Mouse (Mus musculus) liver, embryonic 16.5 days (tissue): ENCODE results near the gene Tmem140. TPM values are rescaled to one million over a fixed set of nuclear protein-coding genes. Genes with fewer than 3 reads are reported as not detected.

ENCODE experiments used
- ATAC-seq: fragments of 200-750 bp; cut with Nextera tagmentation; 2 replicates; pipeline ENCODE4 v1.8.0; 2017; ENCODE audit warnings: low read depth, mild to moderate bottlenecking, moderate number of reproducible peaks, moderate library complexity
- H3K27ac ChIP-seq: fragments of 300-500 bp; sonication (generic); 2 replicates; pipeline ENCODE4 v1.5.1; 2014; ENCODE audit warnings: mild to moderate bottlenecking, low read length
- H3K27me3 ChIP-seq: fragments of 300-500 bp; sonication (generic); 2 replicates; pipeline ENCODE4 v1.6.1; 2014; ENCODE audit warnings: low read depth, low read length, mixed read lengths; ENCODE audit not compliant: control insufficient read depth, insufficient read depth
- H3K36me3 ChIP-seq: fragments of 300-500 bp; sonication (generic); 2 replicates; pipeline ENCODE4 v1.6.1; 2014; ENCODE audit warnings: mild to moderate bottlenecking; ENCODE audit not compliant: control insufficient read depth, insufficient read depth
- H3K4me1 ChIP-seq: fragments of 300-500 bp; sonication (generic); 2 replicates; pipeline ENCODE4 v1.6.1; 2014; ENCODE audit warnings: low read depth, low read length, mixed read lengths; ENCODE audit not compliant: control insufficient read depth
- H3K4me2 ChIP-seq: fragments of 300-500 bp; sonication (generic); 2 replicates; pipeline ENCODE4 v1.6.1; 2014; ENCODE audit warnings: low read depth, low read length, mixed read lengths
- H3K4me3 ChIP-seq: fragments of 300-500 bp; sonication (generic); 2 replicates; pipeline ENCODE4 v1.5.1; 2014; ENCODE audit warnings: low read depth, mild to moderate bottlenecking, low read length
- H3K9ac ChIP-seq: fragments of 300-500 bp; sonication (generic); 2 replicates; pipeline ENCODE4 v1.6.1; 2014; ENCODE audit warnings: low read depth, low read length
- H3K9me3 ChIP-seq: fragments of 300-500 bp; sonication (generic); replicated peaks from 2 replicates; pipeline ENCODE4 v1.6.1; 2016; ENCODE audit warnings: low read length; ENCODE audit not compliant: control insufficient read depth
- WGBS: fragments of 180-500 bp; shearing (Covaris S2); extraction: QIAGEN DNeasy Blood & Tissue Kit; methylation state at CpG from one replicate; pipeline ENCODE4 v1.1.7; 2014; ENCODE audit not compliant: insufficient replicate concordance; 5-methylcytosine and 5-hydroxymethylcytosine counted together
- polyA plus RNA-seq: library from polyadenylated mRNA; unstranded; fragments of >200 nt; fragmentation: Nextera tagmentation; extraction: Ambion mirVana; gene quantifications from 2 replicates; pipeline ENCODE4 v1.2.1, GENCODE M21; 2015

Tmem140 gene
- polyA plus RNA-seq, 1 experiment from 2014 or later: 10.0 TPM

- H3K4me3 ChIP-seq: no peak overlapping the region
- ATAC-seq: no peak
- no peak overlapping the region for H3K9ac ChIP-seq
- peaks cover 35% of the 10 kb centered on the region for H3K36me3 ChIP-seq
- H3K9me3 ChIP-seq: no peaks in the 10 kb centered on the region
- peaks cover 35% of the 10 kb centered on the region for H3K4me1 ChIP-seq
- 63% methylated on average over 5 of the region's 5 CpGs for WGBS
- H3K27me3 ChIP-seq: no peaks in the 10 kb centered on the region
- H3K27ac ChIP-seq: no peak overlapping the region
- H3K4me2 ChIP-seq: no peak overlapping the region
Measured at GRCm38 (mm10) chr6:34903441-34903840, 40.5 kb downstream of the Tmem140 start.

GRCm38 (mm10) chr6:34903851-34904250 lies 40.9 kb downstream of the Tmem140 start:
- H3K27me3 ChIP-seq: no peaks in the 10 kb centered on the region
- no peak overlapping the region for H3K9ac ChIP-seq
- WGBS: 80% methylated on average over 10 of the region's 10 CpGs
- no peak overlapping the region for H3K4me3 ChIP-seq
- no peaks in the 10 kb centered on the region for H3K9me3 ChIP-seq
- H3K36me3 ChIP-seq: peaks cover 35% of the 10 kb centered on the region
- peaks cover 39% of the 10 kb centered on the region for H3K4me1 ChIP-seq
- no peak for ATAC-seq
- H3K4me2 ChIP-seq: no peak overlapping the region
- no peak overlapping the region for H3K27ac ChIP-seq

- Histone ChIP-seq H3K27me3 (no peaks in the 10 kb centered on the region), H3K9me3 (no peaks in the 10 kb centered on the region), H3K27ac (no peak overlapping the region), H3K4me3 (no peak overlapping the region), H3K4me1 (peaks cover 41% of the 10 kb centered on the region), H3K9ac (no peak overlapping the region), H3K36me3 (peaks cover 30% of the 10 kb centered on the region), H3K4me2 (no peak overlapping the region)
- ATAC-seq: no peak
- 84% methylated on average over 6 of the region's 6 CpGs for WGBS
Measured at GRCm38 (mm10) chr6:34904361-34904760, 41.4 kb downstream of the Tmem140 start.

GRCm38 (mm10) chr6:34906125-34906524 lies 43.2 kb downstream of the Tmem140 start:
- H3K4me1 ChIP-seq: peaks cover 51% of the 10 kb centered on the region
- peaks cover 22% of the 10 kb centered on the region for H3K36me3 ChIP-seq
- no peak for ATAC-seq
- 60% methylated on average over 2 of the region's 2 CpGs for WGBS
- no peak overlapping the region for H3K4me3 ChIP-seq
- H3K9ac ChIP-seq: no peak overlapping the region
- H3K4me2 ChIP-seq: no peak overlapping the region
- H3K27me3 ChIP-seq: no peaks in the 10 kb centered on the region
- H3K27ac ChIP-seq: peak overlapping the region; percentile 97
- H3K9me3 ChIP-seq: no peaks in the 10 kb centered on the region

GRCm38 (mm10) chr6:34906661-34907060 lies 43.7 kb downstream of the Tmem140 start:
- Histone ChIP-seq H3K4me2 (peak overlapping the region; percentile 83), H3K27me3 (no peaks in the 10 kb centered on the region), H3K4me1 (peaks cover 54% of the 10 kb centered on the region), H3K27ac (peak overlapping the region; percentile 97), H3K4me3 (no peak overlapping the region), H3K9me3 (no peaks in the 10 kb centered on the region), H3K9ac (peak overlapping the region; percentile 29), H3K36me3 (peaks cover 18% of the 10 kb centered on the region)
- WGBS: 84% methylated on average over 4 of the region's 4 CpGs
- ATAC-seq: no peak

GRCm38 (mm10) chr6:34907121-34907614 lies 44.2 kb downstream of the Tmem140 start:
- peaks cover 53% of the 10 kb centered on the region for H3K4me1 ChIP-seq
- ATAC-seq: peak; percentile 80

GRCm38 (mm10) chr6:34907696-34908260 lies 44.8 kb downstream of the Tmem140 start:
- Histone ChIP-seq H3K27ac (peak overlapping the region; percentile 97), H3K4me3 (peak overlapping the region; percentile 29), H3K9me3 (no peaks in the 10 kb centered on the region), H3K4me2 (peak overlapping the region; percentile 83), H3K36me3 (peaks cover 15% of the 10 kb centered on the region), H3K4me1 (peaks cover 55% of the 10 kb centered on the region), H3K27me3 (no peaks in the 10 kb centered on the region), H3K9ac (peak overlapping the region; percentile 62)
- 66% methylated on average over 18 of the region's 18 CpGs for whole genome bisulfite sequencing
- ATAC-seq: 0 out of 2 replicates have a peak, but pooled peaks have one; percentile 13

More at GRCm38 (mm10) chr6:34907121-34907614, 44.2 kb downstream of the Tmem140 start:
- Histone ChIP-seq H3K36me3 (peaks cover 15% of the 10 kb centered on the region), H3K4me3 (peak overlapping the region; percentile 29), H3K27me3 (no peaks in the 10 kb centered on the region), H3K9ac (peak overlapping the region; percentile 62), H3K4me2 (peak overlapping the region; percentile 83), H3K9me3 (no peaks in the 10 kb centered on the region), H3K27ac (peak overlapping the region; percentile 97)
- WGBS: 19% methylated on average over 2 of the region's 2 CpGs

GRCm38 (mm10) chr6:34909631-34910345 lies 46.8 kb downstream of the Tmem140 start:
- ATAC-seq: no peak
- no peaks in the 10 kb centered on the region for H3K9me3 ChIP-seq
- H3K36me3 ChIP-seq: peaks cover 11% of the 10 kb centered on the region
- peak overlapping the region; percentile 86 for H3K27ac ChIP-seq
- peak overlapping the region; percentile 71 for H3K4me3 ChIP-seq
- H3K4me1 ChIP-seq: peaks cover 53% of the 10 kb centered on the region
- 42% methylated on average over 8 of the region's 8 CpGs for WGBS
- H3K4me2 ChIP-seq: peak overlapping the region; percentile 83
- H3K9ac ChIP-seq: peak overlapping the region; percentile 83
- no peaks in the 10 kb centered on the region for H3K27me3 ChIP-seq
